Mouse (Mus musculus) heart, postnatal 0 days (tissue): ENCODE data around the gene Olfr799. TPM values are rescaled to one million over a fixed set of nuclear protein-coding genes. Genes with fewer than 3 reads are reported as not detected.

Experiments used
- ATAC-seq: fragments of 200-750 bp; cut with Nextera tagmentation; 2 replicates; pipeline ENCODE4 v1.8.0; 2017; ENCODE audit warnings: low read depth, moderate number of reproducible peaks, moderate library complexity; ENCODE audit not compliant: insufficient read depth
- DNase-seq: peaks from one replicate; pipeline ENCODE4 v3.0.0-alpha.2; 2016; ENCODE audit warnings: low spot score
- H3K27ac ChIP-seq: fragments of 300-500 bp; sonication (generic); 2 replicates; pipeline ENCODE4 v1.5.1; 2014; ENCODE audit warnings: low read depth, mild to moderate bottlenecking
- H3K27me3 ChIP-seq: fragments of 300-500 bp; sonication (generic); 2 replicates; pipeline ENCODE4 v1.6.1; 2014; ENCODE audit warnings: low read length, mixed read lengths; ENCODE audit not compliant: control insufficient read depth, insufficient read depth
- H3K36me3 ChIP-seq: fragments of 300-500 bp; sonication (generic); replicated peaks from 2 replicates; pipeline ENCODE4 v1.6.1; 2014; ENCODE audit warnings: low read length, mixed read lengths; ENCODE audit not compliant: control insufficient read depth, insufficient read depth
- H3K4me1 ChIP-seq: fragments of 300-500 bp; sonication (generic); 2 replicates; pipeline ENCODE4 v1.6.1; 2014; ENCODE audit warnings: antibody characterized with exemption; ENCODE audit not compliant: control insufficient read depth, insufficient read depth
- H3K4me2 ChIP-seq: fragments of 300-500 bp; sonication (generic); 2 replicates; pipeline ENCODE4 v1.6.1; 2014; ENCODE audit warnings: low read depth, mild to moderate bottlenecking, low read length, moderate library complexity
- H3K4me3 ChIP-seq: fragments of 300-500 bp; sonication (generic); 2 replicates; pipeline ENCODE4 v1.5.1; 2014; ENCODE audit warnings: low read depth, low read length
- H3K9ac ChIP-seq: fragments of 300-500 bp; sonication (generic); replicated peaks from 2 replicates; pipeline ENCODE4 v1.6.1; 2014; ENCODE audit warnings: low read depth, low read length, mixed read lengths
- H3K9me3 ChIP-seq: fragments of 300-500 bp; sonication (generic); replicated peaks from 2 replicates; pipeline ENCODE4 v1.6.1; 2016; ENCODE audit warnings: low read length; ENCODE audit not compliant: control insufficient read depth
- CTCF ChIP-seq: IDR thresholded peaks from 2 replicates; pipeline ENCODE4 v1.5.1; 2016; ENCODE audit warnings: antibody characterized with exemption, control low read depth, low read depth
- EP300 ChIP-seq: IDR thresholded peaks from 2 replicates; pipeline ENCODE4 v1.6.1; 2016; ENCODE audit warnings: antibody characterized with exemption, low read depth
- whole genome bisulfite sequencing: fragments of 180-500 bp; shearing (Covaris S2); extraction: QIAGEN DNeasy Blood & Tissue Kit; methylation state at CpG from one replicate; pipeline ENCODE4 v1.1.7; 2014; 5-methylcytosine and 5-hydroxymethylcytosine counted together
- polyA plus RNA-seq: library from polyadenylated mRNA; unstranded; fragments of >200 nt; fragmentation: Nextera tagmentation; extraction: Ambion mirVana; gene quantifications from 2 replicates; pipeline ENCODE4 v1.2.1, GENCODE M21; 2015
- total RNA-seq: library from RNA; depleted of rRNA; stranded (reverse); fragments of >200 nt; gene quantifications from 2 replicates; pipeline ENCODE4 v1.2.3, GENCODE M21; 2014; ENCODE audit warnings: low replicate concordance; rRNA removed

Olfr799 gene
- not detected in 2 replicates for total RNA-seq
- not detected in 2 replicates for polyA plus RNA-seq

DNA sequence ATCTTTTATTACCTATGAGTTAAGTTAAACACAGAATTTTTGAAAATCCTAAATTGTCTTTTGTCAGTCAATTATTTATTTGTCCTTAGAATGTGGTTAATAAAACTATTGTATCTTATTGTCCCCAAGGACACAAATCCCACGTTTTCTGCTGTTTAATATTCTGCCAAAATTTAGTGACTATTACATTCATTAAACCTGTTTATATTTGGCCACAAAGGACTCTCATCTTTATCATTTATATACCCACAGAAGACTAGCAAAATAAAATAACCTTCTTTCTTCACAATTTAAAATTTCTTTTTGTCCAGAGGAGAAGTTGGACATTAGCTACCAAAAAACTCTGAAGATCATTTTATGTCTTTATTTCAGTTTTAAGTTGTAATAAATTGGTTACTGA is at the start of gene Olfr799:
TSS of gene Olfr799 (plus strand) at position 301 of the 400 bp plus-strand sequence.
- Histone ChIP-seq H3K9me3 (no peaks in the 10 kb centered on the region), H3K36me3 (no peaks in the 10 kb centered on the region), H3K9ac (no peak within 1 kb of the TSS), H3K4me3 (no peak within 1 kb of the TSS), H3K27ac (no peak within 1 kb of the TSS), H3K4me1 (no peaks in the 10 kb centered on the region), H3K27me3 (no peaks in the 10 kb centered on the region), H3K4me2 (no peak within 1 kb of the TSS)
- no peak for DNase-seq
- TF ChIP-seq CTCF (no peak), EP300 (no peak)
- 17% methylated on average over 1 of the region's 1 CpGs for WGBS
- no peak for ATAC-seq

DNA sequence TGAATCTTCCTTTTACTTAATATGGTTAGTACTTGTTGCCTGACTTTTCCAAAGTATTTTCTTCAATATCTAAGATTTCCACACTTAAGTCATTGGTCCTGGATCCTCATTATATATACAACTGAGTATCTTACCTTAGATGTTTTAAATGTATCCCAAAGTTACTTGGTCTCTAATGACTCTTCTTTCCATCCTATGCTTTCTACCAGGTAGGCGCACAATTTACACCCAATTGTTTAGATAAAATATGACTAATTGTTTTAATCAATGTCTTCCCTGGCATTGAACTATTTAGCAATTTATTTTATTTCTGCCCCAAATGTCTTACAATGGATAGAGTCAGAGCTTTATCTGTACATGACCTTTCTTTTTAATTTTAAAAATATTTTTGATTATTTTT is 24.8 kb upstream of the Olfr799 start, which contains the start of gene Olfr796:
TSS of gene Olfr796 (minus strand) at position 101 of the 400 bp plus-strand sequence.
- DNase-seq (no peak), ATAC-seq (no peak)
- TF ChIP-seq EP300 (no peak), CTCF (no peak)
- 90% methylated on average over 1 of the region's 1 CpGs for WGBS
- no peak within 1 kb of the TSS for H3K9ac ChIP-seq
- H3K4me3 ChIP-seq: no peak within 1 kb of the TSS
- H3K4me2 ChIP-seq: no peak within 1 kb of the TSS
- H3K27me3 ChIP-seq: no peaks in the 10 kb centered on the region
- H3K36me3 ChIP-seq: no peaks in the 10 kb centered on the region
- no peak within 1 kb of the TSS for H3K27ac ChIP-seq
- H3K4me1 ChIP-seq: no peaks in the 10 kb centered on the region
- H3K9me3 ChIP-seq: no peaks in the 10 kb centered on the region

DNA sequence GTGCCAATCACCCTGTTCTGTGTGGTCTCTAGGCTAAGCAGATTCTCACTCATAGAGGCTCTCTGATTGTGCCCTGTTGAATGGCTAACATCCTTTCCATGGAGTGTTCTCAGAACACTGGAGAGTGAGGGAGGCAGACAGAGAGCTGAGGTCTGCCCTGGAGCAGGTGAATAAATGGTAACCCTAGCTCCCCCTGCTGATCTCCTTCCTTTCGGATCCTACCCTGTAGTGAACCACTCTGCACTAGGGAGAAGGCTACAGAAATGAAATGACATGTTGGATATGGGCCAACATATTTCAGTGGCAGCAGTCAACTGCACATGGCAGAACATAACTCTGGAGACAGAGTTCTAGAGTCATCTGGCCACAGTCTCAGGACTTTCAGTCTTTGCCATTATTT is 15.6 kb upstream of the Olfr799 start:
- no peak overlapping the region for H3K4me2 ChIP-seq
- ATAC-seq: peak; percentile 66
- no peak for DNase-seq
- TF ChIP-seq EP300 (no peak), CTCF (no peak)
- 13% methylated on average over 1 of the region's 1 CpGs for WGBS
- no peak overlapping the region for H3K4me3 ChIP-seq
- no peak overlapping the region for H3K27ac ChIP-seq
- H3K4me1 ChIP-seq: no peaks in the 10 kb centered on the region
- H3K9me3 ChIP-seq: no peaks in the 10 kb centered on the region
- H3K27me3 ChIP-seq: no peaks in the 10 kb centered on the region
- no peaks in the 10 kb centered on the region for H3K36me3 ChIP-seq
- H3K9ac ChIP-seq: no peak overlapping the region

DNA sequence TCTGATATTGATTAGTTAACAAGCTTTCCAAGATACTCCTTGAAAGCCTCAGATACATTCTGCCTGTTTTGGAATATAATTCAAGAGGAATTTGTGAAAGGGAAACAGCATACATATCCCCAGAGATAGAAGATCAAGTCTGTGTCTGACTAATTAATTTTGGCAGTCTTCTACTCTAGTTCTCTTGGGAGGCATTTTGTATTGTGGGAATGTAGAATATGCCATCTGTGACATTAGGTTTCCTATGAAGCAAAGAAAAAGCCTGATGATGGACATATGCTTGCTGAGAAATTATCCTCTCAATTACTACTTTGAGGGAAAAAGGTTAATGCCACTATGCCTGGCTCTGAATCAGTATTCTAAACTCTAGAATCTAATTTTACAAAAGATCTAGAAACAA is 14.0 kb upstream of the Olfr799 start:
- Histone ChIP-seq H3K9me3 (no peaks in the 10 kb centered on the region), H3K4me1 (no peaks in the 10 kb centered on the region), H3K27me3 (no peaks in the 10 kb centered on the region), H3K27ac (no peak overlapping the region), H3K36me3 (no peaks in the 10 kb centered on the region), H3K4me2 (no peak overlapping the region), H3K4me3 (no peak overlapping the region), H3K9ac (no peak overlapping the region)
- ATAC-seq (no peak), DNase-seq (no peak)
- no peak for TF ChIP-seq CTCF

DNA sequence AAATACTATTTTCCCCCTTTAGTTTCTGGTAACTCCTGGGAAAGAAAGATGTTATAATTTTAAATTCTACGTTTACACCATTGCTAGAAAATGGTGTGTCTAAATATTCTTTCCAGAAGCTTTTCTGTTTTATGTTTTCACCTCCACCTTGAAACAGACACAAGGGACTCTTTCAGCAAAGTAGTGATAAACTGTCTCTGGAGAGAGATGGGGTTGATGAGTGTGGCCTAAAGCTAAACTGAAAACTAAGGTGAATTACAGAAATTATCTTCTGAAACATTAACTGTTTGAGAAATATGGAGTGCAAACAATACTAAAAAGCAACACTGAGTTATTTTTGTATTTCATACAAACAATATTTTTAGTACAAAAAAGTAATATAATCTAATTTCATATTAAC is 9.4 kb upstream of the Olfr799 start, which contains the start of gene Olfr798:
TSS of gene Olfr798 (minus strand) at position 101 of the 400 bp plus-strand sequence.
- Histone ChIP-seq H3K36me3 (no peaks in the 10 kb centered on the region), H3K27ac (no peak within 1 kb of the TSS), H3K4me1 (no peaks in the 10 kb centered on the region), H3K27me3 (no peaks in the 10 kb centered on the region), H3K4me3 (no peak within 1 kb of the TSS), H3K4me2 (no peak within 1 kb of the TSS), H3K9me3 (no peaks in the 10 kb centered on the region), H3K9ac (no peak within 1 kb of the TSS)
- 72% methylated on average over 1 of the region's 1 CpGs for WGBS
- TF ChIP-seq EP300 (no peak), CTCF (no peak)
- ATAC-seq: no peak
- no peak for DNase-seq

DNA sequence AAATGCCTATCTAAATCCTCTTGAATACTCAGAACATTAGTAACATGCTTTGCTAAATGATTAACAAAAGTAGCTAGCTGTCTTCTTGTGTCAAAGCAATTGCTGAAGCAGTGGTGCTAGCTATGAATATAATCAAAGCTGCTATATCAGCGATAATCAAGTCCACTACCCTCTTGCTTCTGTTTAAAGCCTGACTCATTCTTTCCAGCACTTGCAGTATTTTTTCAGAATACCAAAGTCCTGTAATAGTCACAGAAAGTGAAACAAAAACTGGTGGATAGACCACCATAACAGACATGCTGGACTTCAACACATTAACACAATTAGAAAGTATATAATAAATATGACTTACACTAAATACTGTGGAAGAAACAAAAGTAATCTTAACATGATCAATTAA is 14.5 kb downstream of the Olfr799 start:
- Histone ChIP-seq H3K27ac (no peak overlapping the region), H3K27me3 (no peaks in the 10 kb centered on the region), H3K36me3 (no peaks in the 10 kb centered on the region), H3K9me3 (no peaks in the 10 kb centered on the region), H3K9ac (no peak overlapping the region), H3K4me3 (no peak overlapping the region), H3K4me2 (no peak overlapping the region), H3K4me1 (no peaks in the 10 kb centered on the region)
- no peak for DNase-seq
- WGBS: 63% methylated on average over 1 of the region's 1 CpGs
- no peak for ATAC-seq
- TF ChIP-seq CTCF: no peak
- TF ChIP-seq EP300: no peak
